Mouse (Mus musculus) cerebellum, adult 2 months (tissue): ENCODE measurements at regions not wholly inside any gene's neighbourhood (a gene's known extent, or its start where the extent isn't known, plus 50 kb on each side); places are given as distances from the start of the nearest gene placed in this dataset.

Source experiments
- CTCF ChIP-seq: fragments of 200-500 bp; IDR thresholded peaks from 2 replicates; pipeline ENCODE4 v1.5.1; 2011; ENCODE audit warnings: low read depth, mild to moderate bottlenecking, control low read depth, low read length, moderate library complexity, borderline replicate concordance; ENCODE audit not compliant: insufficient read depth
- POLR2A ChIP-seq: fragments of 200-500 bp; IDR thresholded peaks from 2 replicates; pipeline ENCODE4 v1.6.1; 2011; ENCODE audit warnings: low read length, control low read depth, borderline replicate concordance; ENCODE audit not compliant: insufficient read depth

GRCm38 (mm10) chr14:105608804-105609203 is 287.8 kb downstream of the Spry2 start:
- TF ChIP-seq CTCF (no peak), POLR2A (no peak)
